Mouse (Mus musculus): ENCODE measurements at regions not wholly inside any gene's neighbourhood (a gene's known extent, or its start where the extent isn't known, plus 50 kb on each side); places are given as distances from the start of the nearest gene placed in this dataset.
A peak's percentile ranks its signal among the peaks of the same experiment; 100 is the strongest.

GRCm38 (mm10) chr14:25176206-25176605 lies 282.8 kb upstream of the Zmiz1 start:
- H3K4me2 ChIP-seq (ENCODE audit: low read length): no peak overlapping the region
- no peak overlapping the region for H3K27ac ChIP-seq (ENCODE audit: low read length)
- peaks cover 3% of the 10 kb centered on the region; the same call in 1 of the 2 replicates for H3K4me1 ChIP-seq (replicated peaks; ENCODE audit: control insufficient read depth, insufficient read depth, low read length)
- no peak overlapping the region for H3K9ac ChIP-seq (replicated peaks; ENCODE audit: low read depth, low read length)
- no peak for ATAC-seq
- H3K36me3 ChIP-seq (ENCODE audit: control insufficient read depth, insufficient read depth): no peaks in the 10 kb centered on the region
- no peaks in the 10 kb centered on the region for H3K27me3 ChIP-seq (replicated peaks; ENCODE audit: control insufficient read depth, insufficient read depth, low read length)
- no peak overlapping the region for H3K4me3 ChIP-seq (replicated peaks; ENCODE audit: low read length)
- no peaks in the 10 kb centered on the region for H3K9me3 ChIP-seq (ENCODE audit: control insufficient read depth, low read length)
- WGBS: 77% methylated on average over 6 of the region's 6 CpGs

- WGBS: 31% methylated on average over 9 of the region's 9 CpGs
- H3K27ac ChIP-seq (ENCODE audit: low read length): no peak overlapping the region
Measured at GRCm38 (mm10) chr14:25180126-25180525, 278.9 kb upstream of the Zmiz1 start.

GRCm38 (mm10) chr14:25181406-25181805 lies 277.6 kb upstream of the Zmiz1 start:
- H3K9ac ChIP-seq (replicated peaks; ENCODE audit: low read depth, low read length): no peak overlapping the region
- no peak overlapping the region for H3K4me3 ChIP-seq (replicated peaks; ENCODE audit: low read length)
- H3K27ac ChIP-seq (ENCODE audit: low read length): no peak overlapping the region
- 67% methylated on average over 2 of the region's 2 CpGs for WGBS
- no peaks in the 10 kb centered on the region for H3K36me3 ChIP-seq (ENCODE audit: control insufficient read depth, insufficient read depth)
- no peak for ATAC-seq
- no peaks in the 10 kb centered on the region for H3K27me3 ChIP-seq (replicated peaks; ENCODE audit: control insufficient read depth, insufficient read depth, low read length)
- H3K4me2 ChIP-seq (ENCODE audit: low read length): no peak overlapping the region
- H3K4me1 ChIP-seq (replicated peaks; ENCODE audit: control insufficient read depth, insufficient read depth, low read length): peaks cover 14% of the 10 kb centered on the region
- H3K9me3 ChIP-seq (ENCODE audit: control insufficient read depth, low read length): no peaks in the 10 kb centered on the region

More at GRCm38 (mm10) chr14:25180126-25180525, 278.9 kb upstream of the Zmiz1 start:
- Histone ChIP-seq H3K27me3 (replicated peaks; ENCODE audit: control insufficient read depth, insufficient read depth, low read length) (no peaks in the 10 kb centered on the region), H3K4me2 (ENCODE audit: low read length) (no peak overlapping the region), H3K36me3 (ENCODE audit: control insufficient read depth, insufficient read depth) (no peaks in the 10 kb centered on the region), H3K4me3 (replicated peaks; ENCODE audit: low read length) (no peak overlapping the region), H3K4me1 (replicated peaks; ENCODE audit: control insufficient read depth, insufficient read depth, low read length) (peaks cover 3% of the 10 kb centered on the region; the same call in 1 of the 2 replicates), H3K9me3 (ENCODE audit: control insufficient read depth, low read length) (no peaks in the 10 kb centered on the region), H3K9ac (replicated peaks; ENCODE audit: low read depth, low read length) (no peak overlapping the region)
- ATAC-seq: no peak

- 52% methylated on average over 5 of the region's 5 CpGs for WGBS
- peaks cover 19% of the 10 kb centered on the region for H3K4me1 ChIP-seq (replicated peaks; ENCODE audit: control insufficient read depth, insufficient read depth, low read length)
- ATAC-seq: no peak
- no peak overlapping the region for H3K4me2 ChIP-seq (ENCODE audit: low read length)
- H3K27me3 ChIP-seq (replicated peaks; ENCODE audit: control insufficient read depth, insufficient read depth, low read length): no peaks in the 10 kb centered on the region
- no peak overlapping the region for H3K9ac ChIP-seq (replicated peaks; ENCODE audit: low read depth, low read length)
- no peak overlapping the region for H3K27ac ChIP-seq (ENCODE audit: low read length)
- no peaks in the 10 kb centered on the region for H3K36me3 ChIP-seq (ENCODE audit: control insufficient read depth, insufficient read depth)
- H3K9me3 ChIP-seq (ENCODE audit: control insufficient read depth, low read length): no peaks in the 10 kb centered on the region
- no peak overlapping the region for H3K4me3 ChIP-seq (replicated peaks; ENCODE audit: low read length)
Measured at GRCm38 (mm10) chr14:25184042-25184441, 274.9 kb upstream of the Zmiz1 start.

- Histone ChIP-seq H3K9me3 (ENCODE audit: control insufficient read depth, low read length) (no peaks in the 10 kb centered on the region), H3K9ac (replicated peaks; ENCODE audit: low read depth, low read length) (no peak overlapping the region), H3K4me2 (ENCODE audit: low read length) (no peak overlapping the region), H3K36me3 (ENCODE audit: control insufficient read depth, insufficient read depth) (no peaks in the 10 kb centered on the region), H3K27ac (ENCODE audit: low read length) (no peak overlapping the region), H3K4me1 (replicated peaks; ENCODE audit: control insufficient read depth, insufficient read depth, low read length) (peaks cover 16% of the 10 kb centered on the region), H3K4me3 (replicated peaks; ENCODE audit: low read length) (no peak overlapping the region), H3K27me3 (replicated peaks; ENCODE audit: control insufficient read depth, insufficient read depth, low read length) (no peaks in the 10 kb centered on the region)
- no peak for ATAC-seq
- WGBS: 90% methylated on average over 1 of the region's 1 CpGs
Measured at GRCm38 (mm10) chr14:25184875-25185274, 274.1 kb upstream of the Zmiz1 start.

GRCm38 (mm10) chr14:25185556-25185958 lies 273.4 kb upstream of the Zmiz1 start:
- Histone ChIP-seq H3K9me3 (ENCODE audit: control insufficient read depth, low read length) (no peaks in the 10 kb centered on the region), H3K4me1 (replicated peaks; ENCODE audit: control insufficient read depth, insufficient read depth, low read length) (peaks cover 16% of the 10 kb centered on the region), H3K27me3 (replicated peaks; ENCODE audit: control insufficient read depth, insufficient read depth, low read length) (no peaks in the 10 kb centered on the region), H3K4me2 (ENCODE audit: low read length) (no peak overlapping the region), H3K36me3 (ENCODE audit: control insufficient read depth, insufficient read depth) (no peaks in the 10 kb centered on the region), H3K4me3 (replicated peaks; ENCODE audit: low read length) (no peak overlapping the region), H3K9ac (replicated peaks; ENCODE audit: low read depth, low read length) (no peak overlapping the region), H3K27ac (ENCODE audit: low read length) (peak overlapping the region; percentile 55)
- WGBS: 35% methylated on average over 10 of the region's 10 CpGs
- ATAC-seq: peak; percentile 57; the same call in 1 of the 2 replicates

GRCm38 (mm10) chr14:25185959-25186771 lies 272.8 kb upstream of the Zmiz1 start:
- peak overlapping the region; percentile 55 for H3K27ac ChIP-seq (ENCODE audit: low read length)
- peaks cover 16% of the 10 kb centered on the region for H3K4me1 ChIP-seq (replicated peaks; ENCODE audit: control insufficient read depth, insufficient read depth, low read length)
- WGBS: 33% methylated on average over 14 of the region's 14 CpGs
- H3K36me3 ChIP-seq (ENCODE audit: control insufficient read depth, insufficient read depth): no peaks in the 10 kb centered on the region
- H3K9ac ChIP-seq (replicated peaks; ENCODE audit: low read depth, low read length): no peak overlapping the region
- H3K4me2 ChIP-seq (ENCODE audit: low read length): no peak overlapping the region
- peak; percentile 66 for ATAC-seq
- no peaks in the 10 kb centered on the region for H3K27me3 ChIP-seq (replicated peaks; ENCODE audit: control insufficient read depth, insufficient read depth, low read length)
- H3K9me3 ChIP-seq (ENCODE audit: control insufficient read depth, low read length): no peaks in the 10 kb centered on the region
- H3K4me3 ChIP-seq (replicated peaks; ENCODE audit: low read length): no peak overlapping the region

GRCm38 (mm10) chr14:25187715-25188114 lies 271.3 kb upstream of the Zmiz1 start:
- Histone ChIP-seq H3K4me1 (replicated peaks; ENCODE audit: control insufficient read depth, insufficient read depth, low read length) (peaks cover 16% of the 10 kb centered on the region), H3K36me3 (ENCODE audit: control insufficient read depth, insufficient read depth) (no peaks in the 10 kb centered on the region), H3K9me3 (ENCODE audit: control insufficient read depth, low read length) (no peaks in the 10 kb centered on the region), H3K4me2 (ENCODE audit: low read length) (no peak overlapping the region), H3K4me3 (replicated peaks; ENCODE audit: low read length) (no peak overlapping the region), H3K27me3 (replicated peaks; ENCODE audit: control insufficient read depth, insufficient read depth, low read length) (no peaks in the 10 kb centered on the region), H3K9ac (replicated peaks; ENCODE audit: low read depth, low read length) (no peak overlapping the region), H3K27ac (ENCODE audit: low read length) (no peak overlapping the region)
- 87% methylated on average over 5 of the region's 5 CpGs for WGBS
- no peak for ATAC-seq

GRCm38 (mm10) chr14:25189256-25189655 lies 269.7 kb upstream of the Zmiz1 start:
- 82% methylated on average over 5 of the region's 5 CpGs for WGBS
- peaks cover 16% of the 10 kb centered on the region for H3K4me1 ChIP-seq (replicated peaks; ENCODE audit: control insufficient read depth, insufficient read depth, low read length)
- no peaks in the 10 kb centered on the region for H3K9me3 ChIP-seq (ENCODE audit: control insufficient read depth, low read length)
- no peak overlapping the region for H3K27ac ChIP-seq (ENCODE audit: low read length)
- ATAC-seq: no peak
- no peak overlapping the region for H3K4me2 ChIP-seq (ENCODE audit: low read length)
- no peak overlapping the region for H3K4me3 ChIP-seq (replicated peaks; ENCODE audit: low read length)
- H3K27me3 ChIP-seq (replicated peaks; ENCODE audit: control insufficient read depth, insufficient read depth, low read length): no peaks in the 10 kb centered on the region
- H3K36me3 ChIP-seq (ENCODE audit: control insufficient read depth, insufficient read depth): no peaks in the 10 kb centered on the region
- no peak overlapping the region for H3K9ac ChIP-seq (replicated peaks; ENCODE audit: low read depth, low read length)

Data from forebrain, embryonic 16.5 days (tissue).